Mouse (Mus musculus): ENCODE results near the gene Tbc1d24. TPM values are rescaled to one million over a fixed set of nuclear protein-coding genes. Genes with fewer than 3 reads are reported as not detected.
"Not testable (repeated sequence)": the region's sequence is repeated elsewhere in the genome, so short reads cannot be mapped to it uniquely, and the experiment has no call there.

The Tbc1d24 gene
- polyA plus RNA-seq, 1 experiment from 2014 or later, result 8.2 TPM

- Histone ChIP-seq H3K4me3 (ENCODE audit: low read length) (no peak overlapping the region), H3K4me2 (replicated peaks; ENCODE audit: low read depth, low read length) (no peak overlapping the region)
- 73% methylated on average over 3 of the region's 3 CpGs for WGBS
Observed at GRCm38 (mm10) chr17:24139256-24139655, 66.1 kb downstream of the Tbc1d24 start.

GRCm38 (mm10) chr17:24137226-24137880 is 68.0 kb downstream of the Tbc1d24 start:
- ATAC-seq (ENCODE audit: low FRiP score, low TSS enrichment), result no peak
- no peak overlapping the region for H3K9ac ChIP-seq (ENCODE audit: low read depth, low read length)

More at GRCm38 (mm10) chr17:24139256-24139655, 66.1 kb downstream of the Tbc1d24 start:
- Histone ChIP-seq H3K9me3 (ENCODE audit: control insufficient read depth, low read length) (no peaks in the 10 kb centered on the region), H3K9ac (ENCODE audit: low read depth, low read length) (no peak overlapping the region), H3K4me1 (ENCODE audit: control insufficient read depth, insufficient read depth, low read length) (peaks cover 9% of the 10 kb centered on the region), H3K36me3 (ENCODE audit: control insufficient read depth, insufficient read depth, low read length) (no peaks in the 10 kb centered on the region), H3K27me3 (ENCODE audit: control insufficient read depth, insufficient read depth, low read length) (no peaks in the 10 kb centered on the region), H3K27ac (ENCODE audit: low read depth, low read length) (no peak overlapping the region)
- no peak for ATAC-seq (ENCODE audit: low FRiP score, low TSS enrichment)

GRCm38 (mm10) chr17:24134062-24134461 is 71.3 kb downstream of the Tbc1d24 start:
- Histone ChIP-seq H3K4me2 (replicated peaks; ENCODE audit: low read depth, low read length) (no peak overlapping the region), H3K4me1 (ENCODE audit: control insufficient read depth, insufficient read depth, low read length) (no peaks in the 10 kb centered on the region), H3K27ac (ENCODE audit: low read depth, low read length) (no peak overlapping the region), H3K36me3 (ENCODE audit: control insufficient read depth, insufficient read depth, low read length) (no peaks in the 10 kb centered on the region), H3K9ac (ENCODE audit: low read depth, low read length) (no peak overlapping the region), H3K9me3 (ENCODE audit: control insufficient read depth, low read length) (no peaks in the 10 kb centered on the region), H3K27me3 (ENCODE audit: control insufficient read depth, insufficient read depth, low read length) (no peaks in the 10 kb centered on the region), H3K4me3 (ENCODE audit: low read length) (no peak overlapping the region)
- no peak for ATAC-seq (ENCODE audit: low FRiP score, low TSS enrichment)

More at GRCm38 (mm10) chr17:24137226-24137880, 68.0 kb downstream of the Tbc1d24 start:
- H3K36me3 ChIP-seq (ENCODE audit: control insufficient read depth, insufficient read depth, low read length), result no peaks in the 10 kb centered on the region
- no peak overlapping the region for H3K4me2 ChIP-seq (replicated peaks; ENCODE audit: low read depth, low read length)
- H3K9me3 ChIP-seq (ENCODE audit: control insufficient read depth, low read length), result no peaks in the 10 kb centered on the region
- H3K27me3 ChIP-seq (ENCODE audit: control insufficient read depth, insufficient read depth, low read length), result no peaks in the 10 kb centered on the region
- no peak overlapping the region for H3K27ac ChIP-seq (ENCODE audit: low read depth, low read length)
- no peak overlapping the region for H3K4me3 ChIP-seq (ENCODE audit: low read length)
- peaks cover 9% of the 10 kb centered on the region for H3K4me1 ChIP-seq (ENCODE audit: control insufficient read depth, insufficient read depth, low read length)
- WGBS, result 76% methylated on average over 2 of the region's 2 CpGs

- not testable (repeated sequence) for H3K9ac ChIP-seq (ENCODE audit: low read depth, low read length); H3K27me3 ChIP-seq (ENCODE audit: control insufficient read depth, insufficient read depth, low read length); H3K4me3 ChIP-seq (ENCODE audit: low read length); H3K9me3 ChIP-seq (ENCODE audit: control insufficient read depth, low read length); ATAC-seq (ENCODE audit: low FRiP score, low TSS enrichment); H3K27ac ChIP-seq (ENCODE audit: low read depth, low read length); H3K36me3 ChIP-seq (ENCODE audit: control insufficient read depth, insufficient read depth, low read length); H3K4me2 ChIP-seq (replicated peaks; ENCODE audit: low read depth, low read length); H3K4me1 ChIP-seq (ENCODE audit: control insufficient read depth, insufficient read depth, low read length)
- 90% methylated on average over 4 of the region's 4 CpGs for WGBS
Observed at GRCm38 (mm10) chr17:24132919-24133318, 72.4 kb downstream of the Tbc1d24 start.

- Histone ChIP-seq H3K27ac (ENCODE audit: low read depth, low read length) (no peak overlapping the region), H3K4me1 (ENCODE audit: control insufficient read depth, insufficient read depth, low read length) (no peaks in the 10 kb centered on the region), H3K27me3 (ENCODE audit: control insufficient read depth, insufficient read depth, low read length) (no peaks in the 10 kb centered on the region), H3K9me3 (ENCODE audit: control insufficient read depth, low read length) (no peaks in the 10 kb centered on the region), H3K4me3 (ENCODE audit: low read length) (no peak overlapping the region), H3K36me3 (ENCODE audit: control insufficient read depth, insufficient read depth, low read length) (no peaks in the 10 kb centered on the region), H3K4me2 (replicated peaks; ENCODE audit: low read depth, low read length) (no peak overlapping the region), H3K9ac (ENCODE audit: low read depth, low read length) (no peak overlapping the region)
- 68% methylated on average over 3 of the region's 3 CpGs for WGBS
- no peak for ATAC-seq (ENCODE audit: low FRiP score, low TSS enrichment)
Observed at GRCm38 (mm10) chr17:24131570-24131969, 73.8 kb downstream of the Tbc1d24 start.

GRCm38 (mm10) chr17:24129246-24129645 is 76.1 kb downstream of the Tbc1d24 start:
- 92% methylated on average over 4 of the region's 4 CpGs for WGBS
- ATAC-seq (ENCODE audit: low FRiP score, low TSS enrichment), result not testable (repeated sequence)

GRCm38 (mm10) chr17:24127592-24127991 is 77.8 kb downstream of the Tbc1d24 start:
- H3K36me3 ChIP-seq (ENCODE audit: control insufficient read depth, insufficient read depth, low read length), result no peaks in the 10 kb centered on the region
- H3K9ac ChIP-seq (ENCODE audit: low read depth, low read length), result no peak overlapping the region
- no peak for ATAC-seq (ENCODE audit: low FRiP score, low TSS enrichment)
- H3K27me3 ChIP-seq (ENCODE audit: control insufficient read depth, insufficient read depth, low read length), result no peaks in the 10 kb centered on the region
- no peaks in the 10 kb centered on the region for H3K9me3 ChIP-seq (ENCODE audit: control insufficient read depth, low read length)
- no peaks in the 10 kb centered on the region for H3K4me1 ChIP-seq (ENCODE audit: control insufficient read depth, insufficient read depth, low read length)
- H3K4me3 ChIP-seq (ENCODE audit: low read length), result no peak overlapping the region
- 91% methylated on average over 1 of the region's 1 CpGs for WGBS
- H3K4me2 ChIP-seq (replicated peaks; ENCODE audit: low read depth, low read length), result no peak overlapping the region
- no peak overlapping the region for H3K27ac ChIP-seq (ENCODE audit: low read depth, low read length)

More at GRCm38 (mm10) chr17:24129246-24129645, 76.1 kb downstream of the Tbc1d24 start:
- not testable (repeated sequence) for H3K9me3 ChIP-seq (ENCODE audit: control insufficient read depth, low read length); H3K4me3 ChIP-seq (ENCODE audit: low read length); H3K27ac ChIP-seq (ENCODE audit: low read depth, low read length); H3K4me2 ChIP-seq (replicated peaks; ENCODE audit: low read depth, low read length); H3K4me1 ChIP-seq (ENCODE audit: control insufficient read depth, insufficient read depth, low read length); H3K9ac ChIP-seq (ENCODE audit: low read depth, low read length); H3K27me3 ChIP-seq (ENCODE audit: control insufficient read depth, insufficient read depth, low read length); H3K36me3 ChIP-seq (ENCODE audit: control insufficient read depth, insufficient read depth, low read length)

- ATAC-seq (ENCODE audit: low FRiP score, low TSS enrichment), result no peak
- Histone ChIP-seq H3K4me1 (ENCODE audit: control insufficient read depth, insufficient read depth, low read length) (no peaks in the 10 kb centered on the region), H3K4me3 (ENCODE audit: low read length) (no peak overlapping the region), H3K9me3 (ENCODE audit: control insufficient read depth, low read length) (no peaks in the 10 kb centered on the region), H3K36me3 (ENCODE audit: control insufficient read depth, insufficient read depth, low read length) (no peaks in the 10 kb centered on the region), H3K27me3 (ENCODE audit: control insufficient read depth, insufficient read depth, low read length) (no peaks in the 10 kb centered on the region), H3K27ac (ENCODE audit: low read depth, low read length) (no peak overlapping the region), H3K9ac (ENCODE audit: low read depth, low read length) (no peak overlapping the region), H3K4me2 (replicated peaks; ENCODE audit: low read depth, low read length) (no peak overlapping the region)
- WGBS, result 78% methylated on average over 3 of the region's 3 CpGs
Observed at GRCm38 (mm10) chr17:24126801-24127200, 78.6 kb downstream of the Tbc1d24 start.

Measured in kidney, embryonic 14.5 days (tissue).